Mouse (Mus musculus): ENCODE data around the gene Eml6.
"Not testable (repeated sequence)": the region's sequence is repeated elsewhere in the genome, so short reads cannot be mapped to it uniquely, and the experiment has no call there.

Gene Eml6

GRCm38 (mm10) chr11:30025835-30026472 lies at the start of gene Eml6:
Gene Eml6 (minus strand): TSS chr11:30026033.
- peak; percentile 91 to 92 for DNase-seq (ENCODE audit: low spot score in 2 of 2)

- DNase-seq (ENCODE audit: low spot score in 2 of 2), result no peak
These were observed 31.5 kb upstream of the Eml6 start for GRCm38 (mm10) chr11:30057299-30057698.

GRCm38 (mm10) chr11:30025144-30025543 lies 689 bp downstream of the Eml6 start:
- no peak for DNase-seq (ENCODE audit: low spot score in 2 of 2)

GRCm38 (mm10) chr11:30024261-30025071 lies 1.4 kb downstream of the Eml6 start:
- peak in 1 of 2 experiments; percentile 60 for DNase-seq (ENCODE audit: low spot score in 2 of 2)

GRCm38 (mm10) chr11:29986257-29986656 lies 39.6 kb downstream of the Eml6 start:
- DNase-seq (ENCODE audit: low spot score in 2 of 2), result no peak

GRCm38 (mm10) chr11:29968874-29969273 lies 57.0 kb downstream of the Eml6 start:
- no peak for DNase-seq (ENCODE audit: low spot score in 2 of 2)

- DNase-seq (ENCODE audit: low spot score in 2 of 2), result no peak
These were observed 66.5 kb downstream of the Eml6 start for GRCm38 (mm10) chr11:29959366-29959765.

- no peak for DNase-seq (ENCODE audit: low spot score in 2 of 2)
These were observed 81.2 kb downstream of the Eml6 start for GRCm38 (mm10) chr11:29944661-29945060.

- no peak for DNase-seq (ENCODE audit: low spot score in 2 of 2)
These were observed 101.5 kb downstream of the Eml6 start for GRCm38 (mm10) chr11:29924332-29924731.

- DNase-seq (ENCODE audit: low spot score in 2 of 2), result no peak
These were observed 102.0 kb downstream of the Eml6 start for GRCm38 (mm10) chr11:29923851-29924250.

GRCm38 (mm10) chr11:29913180-29913579 lies 112.7 kb downstream of the Eml6 start:
- no peak for DNase-seq (ENCODE audit: low spot score in 2 of 2)

- DNase-seq (ENCODE audit: low spot score in 2 of 2), result no peak
These were observed 116.5 kb downstream of the Eml6 start for GRCm38 (mm10) chr11:29909330-29909729.

- DNase-seq (ENCODE audit: low spot score in 2 of 2), result no peak
These were observed 140.7 kb downstream of the Eml6 start for GRCm38 (mm10) chr11:29885160-29885559.

- no peak for DNase-seq (ENCODE audit: low spot score in 2 of 2)
These were observed 141.5 kb downstream of the Eml6 start for GRCm38 (mm10) chr11:29884355-29884754.

GRCm38 (mm10) chr11:29883024-29883423 lies 142.8 kb downstream of the Eml6 start:
- DNase-seq (ENCODE audit: low spot score in 2 of 2), result no peak

GRCm38 (mm10) chr11:29879641-29880040 lies 146.2 kb downstream of the Eml6 start:
- DNase-seq (ENCODE audit: low spot score in 2 of 2), result no peak

GRCm38 (mm10) chr11:29877981-29878380 lies 147.9 kb downstream of the Eml6 start:
- no peak for DNase-seq (ENCODE audit: low spot score in 2 of 2)

GRCm38 (mm10) chr11:29877280-29877679 lies 148.6 kb downstream of the Eml6 start:
- no peak for DNase-seq (ENCODE audit: low spot score in 2 of 2)

- DNase-seq (ENCODE audit: low spot score in 2 of 2), result not testable (repeated sequence)
These were observed 151.1 kb downstream of the Eml6 start for GRCm38 (mm10) chr11:29874781-29875180.

- DNase-seq (ENCODE audit: low spot score in 2 of 2), result no peak
These were observed 155.7 kb downstream of the Eml6 start for GRCm38 (mm10) chr11:29870174-29870573.

- DNase-seq (ENCODE audit: low spot score in 2 of 2), result no peak
These were observed 161.6 kb downstream of the Eml6 start for GRCm38 (mm10) chr11:29864269-29864668.

- no peak for DNase-seq (ENCODE audit: low spot score in 2 of 2)
These were observed 164.0 kb downstream of the Eml6 start for GRCm38 (mm10) chr11:29861750-29862397.

- no peak for DNase-seq (ENCODE audit: low spot score in 2 of 2)
These were observed 164.8 kb downstream of the Eml6 start for GRCm38 (mm10) chr11:29861040-29861439.

Data from urinary bladder, postnatal 4 days (tissue).